Mouse (Mus musculus) G1E (cell line): ENCODE results near the gene Efhd2.

ENCODE experiments used
- CTCF ChIP-seq: IDR thresholded peaks from 2 replicates; pipeline ENCODE4 v1.5.1; 2012; ENCODE audit warnings: low read depth, low read length, inconsistent platforms, mixed read lengths
- GATA1 ChIP-seq: IDR thresholded peaks from 2 replicates; pipeline ENCODE4 v1.6.1; 2012; ENCODE audit warnings: borderline replicate concordance, low read length, inconsistent platforms, mixed read lengths
- POLR2AphosphoS5 ChIP-seq: IDR thresholded peaks from 2 replicates; pipeline ENCODE4 v1.6.1; 2012; ENCODE audit warnings: low read depth, low read length, inconsistent platforms; ENCODE audit not compliant: insufficient replicate concordance
- TAL1 ChIP-seq: conservative IDR thresholded peaks from 2 replicates; pipeline ENCODE4 v1.6.1; 2012; ENCODE audit warnings: low read depth, low read length, inconsistent platforms, mixed read lengths

DNA sequence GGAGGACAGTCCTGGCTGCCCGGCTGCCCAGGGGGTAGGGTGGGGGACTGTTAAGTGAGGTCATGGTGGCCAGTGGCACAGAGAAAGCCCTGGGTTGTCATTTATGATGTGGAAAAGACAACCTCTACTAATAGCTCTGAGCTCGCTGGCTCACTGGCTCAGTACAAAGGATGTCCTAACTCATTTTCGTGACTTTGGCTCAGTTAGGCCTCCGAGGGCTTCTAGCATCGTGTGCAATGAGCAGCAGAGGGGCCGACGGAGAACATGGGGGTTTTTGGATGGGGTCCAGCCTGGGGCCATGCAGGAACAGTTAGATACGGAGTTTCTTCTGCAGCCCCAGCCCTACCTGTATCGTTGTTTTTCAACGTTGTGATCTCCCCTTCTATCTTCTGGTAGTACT, 45.7 kb upstream of the Efhd2 start:
- TF ChIP-seq GATA1 (no peak), CTCF (no peak), POLR2AphosphoS5 (no peak), TAL1 (no peak)
